Mouse (Mus musculus) intestine, embryonic 15.5 days (tissue): ENCODE results near the gene Nusap1. TPM values are rescaled to one million over a fixed set of nuclear protein-coding genes. Genes with fewer than 3 reads are reported as not detected.
"Not testable (repeated sequence)": the region's sequence is repeated elsewhere in the genome, so short reads cannot be mapped to it uniquely, and the experiment has no call there.

Experiments used
- ATAC-seq: fragments of 200-750 bp; cut with Nextera tagmentation; 2 replicates; pipeline ENCODE4 v1.8.0; 2017; ENCODE audit warnings: moderate TSS enrichment, moderate library complexity
- H3K27ac ChIP-seq: fragments of 300-500 bp; sonication (generic); 2 replicates; pipeline ENCODE4 v1.5.1; 2015; ENCODE audit warnings: mild to moderate bottlenecking, inconsistent platforms
- H3K27me3 ChIP-seq: fragments of 300-500 bp; sonication (generic); replicated peaks from 2 replicates; pipeline ENCODE4 v1.6.1; 2015; ENCODE audit warnings: inconsistent platforms
- H3K36me3 ChIP-seq: fragments of 300-500 bp; sonication (generic); 2 replicates; pipeline ENCODE4 v1.6.1; 2015; ENCODE audit warnings: inconsistent platforms
- H3K4me1 ChIP-seq: fragments of 300-500 bp; sonication (generic); replicated peaks from 2 replicates; pipeline ENCODE4 v1.6.1; 2015; ENCODE audit warnings: inconsistent platforms
- H3K4me2 ChIP-seq: fragments of 300-500 bp; sonication (generic); replicated peaks from 2 replicates; pipeline ENCODE4 v1.6.1; 2015; ENCODE audit warnings: mild to moderate bottlenecking, inconsistent platforms
- H3K4me3 ChIP-seq: fragments of 300-500 bp; sonication (generic); replicated peaks from 2 replicates; pipeline ENCODE4 v1.5.1; 2015; ENCODE audit warnings: inconsistent platforms
- H3K9ac ChIP-seq: fragments of 300-500 bp; sonication (generic); 2 replicates; pipeline ENCODE4 v1.6.1; 2015; ENCODE audit warnings: inconsistent platforms
- H3K9me3 ChIP-seq: fragments of 300-500 bp; sonication (generic); 2 replicates; pipeline ENCODE4 v1.6.1; 2016; ENCODE audit warnings: inconsistent platforms
- WGBS: fragments of 180-500 bp; shearing (Covaris S2); methylation state at CpG from one replicate; pipeline ENCODE4 v1.1.7; 2015; 5-methylcytosine and 5-hydroxymethylcytosine counted together
- polyA plus RNA-seq: library from polyadenylated mRNA; unstranded; fragments of >200 nt; fragmentation: Nextera tagmentation; extraction: Ambion mirVana; gene quantifications from 2 replicates; pipeline ENCODE4 v1.2.1, GENCODE M21; 2015

Nusap1 gene
- polyA plus RNA-seq, 1 experiment from 2014 or later: 65.4 TPM

DNA sequence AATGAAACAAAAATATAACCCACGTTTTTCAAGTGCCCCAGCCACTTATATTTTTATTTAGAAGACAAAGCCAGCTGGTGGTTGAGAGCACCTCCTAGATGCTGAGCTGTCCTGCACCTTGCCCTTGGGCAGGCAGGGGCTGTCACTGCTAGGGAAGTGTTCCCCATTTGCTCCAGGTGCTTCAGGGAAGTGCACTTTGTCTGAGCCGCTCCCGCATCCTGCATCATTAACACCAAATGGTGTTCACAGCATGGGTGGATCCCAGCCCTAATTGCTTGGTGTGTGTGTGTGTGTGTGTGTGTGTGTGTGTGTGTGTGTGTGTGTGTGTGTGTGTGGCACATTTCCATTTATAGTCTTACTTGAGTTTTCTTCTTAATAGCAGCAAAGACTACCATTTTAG lies 16.5 kb upstream of the Nusap1 start:
- not testable (repeated sequence) for H3K9me3 ChIP-seq, H3K4me1 ChIP-seq, H3K27ac ChIP-seq, H3K4me2 ChIP-seq, H3K4me3 ChIP-seq, H3K27me3 ChIP-seq, H3K9ac ChIP-seq
- ATAC-seq: 0 out of 2 replicates have a peak, but pooled peaks have one; percentile 45
- peaks cover 15% of the 10 kb centered on the region for H3K36me3 ChIP-seq
- 67% methylated on average over 3 of the region's 3 CpGs for WGBS

DNA sequence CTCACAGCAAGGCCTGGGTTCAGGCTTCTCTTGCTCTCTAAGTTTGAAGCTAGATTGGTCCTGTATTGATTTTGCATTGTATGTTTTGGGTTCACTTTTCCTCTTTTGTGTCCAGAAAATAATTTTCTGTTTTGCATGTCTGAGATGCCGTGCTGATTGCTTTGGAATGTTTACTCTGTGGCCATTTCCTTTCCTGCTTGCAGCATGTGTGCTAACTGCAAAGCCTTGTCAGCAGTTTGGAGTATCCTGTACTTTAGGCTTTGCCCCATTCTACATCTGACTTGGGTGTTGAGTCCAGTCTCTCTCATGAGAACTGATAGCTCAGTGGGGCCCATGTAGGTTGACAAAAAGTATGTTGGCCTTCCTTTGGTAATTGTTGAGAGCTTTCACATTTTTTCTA lies 15.6 kb upstream of the Nusap1 start:
- no peak overlapping the region for H3K4me3 ChIP-seq
- 52% methylated on average over 1 of the region's 1 CpGs for whole genome bisulfite sequencing
- no peak for ATAC-seq
- H3K4me2 ChIP-seq: no peak overlapping the region
- no peak overlapping the region for H3K9ac ChIP-seq
- no peaks in the 10 kb centered on the region for H3K4me1 ChIP-seq
- H3K9me3 ChIP-seq: no peaks in the 10 kb centered on the region
- H3K36me3 ChIP-seq: peaks cover 13% of the 10 kb centered on the region
- no peak overlapping the region for H3K27ac ChIP-seq
- no peaks in the 10 kb centered on the region for H3K27me3 ChIP-seq

- Histone ChIP-seq H3K27me3 (no peaks in the 10 kb centered on the region), H3K4me2 (no peak overlapping the region), H3K9me3 (no peaks in the 10 kb centered on the region), H3K36me3 (peaks cover 14% of the 10 kb centered on the region), H3K27ac (no peak overlapping the region), H3K4me3 (no peak overlapping the region), H3K4me1 (no peaks in the 10 kb centered on the region), H3K9ac (no peak overlapping the region)
- ATAC-seq: no peak
- WGBS: 60% methylated on average over 2 of the region's 2 CpGs
Measured at GRCm38 (mm10) chr2:119603909-119604308, 14.2 kb upstream of the Nusap1 start.

DNA sequence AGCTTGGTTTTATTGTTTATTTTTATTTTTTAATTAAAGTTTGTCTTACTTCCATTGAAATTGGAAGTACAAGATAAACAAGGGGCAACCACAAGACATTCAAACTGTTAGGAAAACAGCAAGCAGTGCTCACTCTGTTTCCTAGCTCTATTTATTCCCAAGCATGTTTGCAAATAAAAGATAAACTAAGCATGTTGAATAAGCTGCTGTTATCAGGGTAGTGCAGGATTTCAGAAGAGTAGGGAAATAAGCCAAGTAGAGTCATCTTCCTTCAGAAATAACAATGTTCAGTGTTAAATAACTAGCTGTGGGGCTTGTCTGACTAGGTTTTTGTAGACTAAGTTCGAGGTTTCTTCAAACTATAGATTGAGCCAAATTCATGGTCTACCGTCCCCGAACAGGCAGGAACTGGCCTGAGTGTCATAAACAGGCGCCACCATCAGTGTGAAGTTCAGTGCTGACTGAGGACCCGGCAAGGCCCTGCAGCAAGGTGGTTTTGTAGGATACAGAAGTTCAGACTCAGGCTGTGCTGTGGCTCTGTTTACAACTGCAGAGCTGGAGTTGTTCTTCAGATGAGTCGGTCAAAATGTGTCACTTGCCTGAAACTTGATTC lies 12.6 kb upstream of the Nusap1 start:
- peaks cover 13% of the 10 kb centered on the region; the same call in 1 of the 2 replicates for H3K36me3 ChIP-seq
- H3K9me3 ChIP-seq: no peaks in the 10 kb centered on the region
- WGBS: 85% methylated on average over 6 of the region's 6 CpGs
- H3K4me2 ChIP-seq: no peak overlapping the region
- H3K4me1 ChIP-seq: no peaks in the 10 kb centered on the region
- H3K4me3 ChIP-seq: no peak overlapping the region
- H3K9ac ChIP-seq: no peak overlapping the region
- ATAC-seq: no peak
- H3K27ac ChIP-seq: no peak overlapping the region
- no peaks in the 10 kb centered on the region for H3K27me3 ChIP-seq

GRCm38 (mm10) chr2:119607023-119607422 lies 11.1 kb upstream of the Nusap1 start:
- Histone ChIP-seq H3K4me3 (no peak overlapping the region), H3K27ac (no peak overlapping the region), H3K4me2 (no peak overlapping the region), H3K9me3 (no peaks in the 10 kb centered on the region), H3K27me3 (no peaks in the 10 kb centered on the region), H3K36me3 (peaks cover 13% of the 10 kb centered on the region; the same call in 1 of the 2 replicates), H3K4me1 (no peaks in the 10 kb centered on the region), H3K9ac (no peak overlapping the region)
- 86% methylated on average over 4 of the region's 4 CpGs for WGBS
- no peak for ATAC-seq

DNA sequence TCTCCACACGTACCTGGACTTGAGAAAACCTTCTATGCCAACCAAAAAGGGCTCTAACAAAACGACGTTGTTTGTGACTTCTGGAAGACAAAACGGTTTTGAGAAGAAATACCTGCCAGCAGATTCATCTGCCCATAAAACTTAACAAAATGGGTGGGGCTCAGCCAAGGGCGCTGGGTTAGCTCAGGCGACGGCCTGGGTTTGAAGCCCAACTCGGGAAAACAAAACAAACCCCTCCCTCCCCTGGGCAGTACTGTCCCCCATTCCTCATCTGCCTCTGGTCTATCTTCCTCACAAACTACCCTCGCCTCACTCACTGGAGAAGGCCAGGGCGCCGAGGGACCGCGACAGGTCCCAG lies 278 bp upstream of the Nusap1 start:
- H3K27me3 ChIP-seq: no peaks in the 10 kb centered on the region
- H3K9me3 ChIP-seq: no peaks in the 10 kb centered on the region
- WGBS: 0% methylated on average over 13 of the region's 13 CpGs
- peaks cover 11% of the 10 kb centered on the region for H3K4me1 ChIP-seq
- H3K4me3 ChIP-seq: peak overlapping the region; percentile 77
- peak overlapping the region; percentile 45; the same call in 1 of the 2 replicates for H3K27ac ChIP-seq
- peak overlapping the region; percentile 69 for H3K9ac ChIP-seq
- peak; percentile 76; the same call in 1 of the 2 replicates for ATAC-seq
- no peaks in the 10 kb centered on the region for H3K36me3 ChIP-seq
- peak overlapping the region; percentile 81 for H3K4me2 ChIP-seq

- 0 out of 2 replicates have a peak overlapping the region, but pooled peaks have one; percentile 34 for H3K27ac ChIP-seq
- not testable (repeated sequence) for H3K36me3 ChIP-seq, ATAC-seq, H3K27me3 ChIP-seq, H3K9me3 ChIP-seq
- H3K4me1 ChIP-seq: peaks cover 11% of the 10 kb centered on the region
- H3K4me3 ChIP-seq: peak overlapping the region; percentile 77
- peak overlapping the region; percentile 56 for H3K9ac ChIP-seq
- H3K4me2 ChIP-seq: peak overlapping the region; percentile 71
- WGBS: 6% methylated on average over 6 of the region's 6 CpGs
Measured at GRCm38 (mm10) chr2:119619002-119619401, 904 bp downstream of the Nusap1 start.

DNA sequence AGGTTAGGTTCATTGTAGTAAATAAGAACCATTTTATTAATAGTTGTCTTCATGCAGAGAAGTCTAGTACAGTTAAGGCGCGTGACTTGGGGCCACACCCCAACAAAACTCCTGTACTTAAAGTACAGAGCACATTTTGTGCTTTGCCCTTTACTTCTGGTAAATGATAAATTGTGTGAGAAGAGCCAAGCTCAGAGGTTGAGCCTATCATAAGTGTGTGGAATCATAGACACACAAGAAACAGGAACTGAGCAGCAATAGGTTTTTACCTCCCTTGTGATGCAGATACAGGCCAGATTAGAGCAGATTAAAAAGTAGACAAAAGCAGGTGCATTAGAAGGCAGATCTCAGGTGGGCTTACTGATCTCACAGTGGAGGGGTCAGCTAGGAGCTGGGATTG lies 3.2 kb downstream of the Nusap1 start:
- H3K4me3 ChIP-seq: no peak overlapping the region
- H3K4me2 ChIP-seq: peak overlapping the region; percentile 32; the same call in 1 of the 2 replicates
- no peak for ATAC-seq
- no peak overlapping the region for H3K9ac ChIP-seq
- no peak overlapping the region for H3K27ac ChIP-seq
- H3K4me1 ChIP-seq: peaks cover 11% of the 10 kb centered on the region
- WGBS: 87% methylated on average over 2 of the region's 2 CpGs
- 0 out of 2 replicates have a peak, but pooled peaks cover 3% of the 10 kb centered on the region for H3K36me3 ChIP-seq
- H3K27me3 ChIP-seq: no peaks in the 10 kb centered on the region
- H3K9me3 ChIP-seq: no peaks in the 10 kb centered on the region

- no peaks in the 10 kb centered on the region for H3K9me3 ChIP-seq
- no peaks in the 10 kb centered on the region for H3K27me3 ChIP-seq
- H3K27ac ChIP-seq: no peak overlapping the region
- H3K4me3 ChIP-seq: no peak overlapping the region
- H3K36me3 ChIP-seq: peaks cover 36% of the 10 kb centered on the region
- 90% methylated on average over 1 of the region's 1 CpGs for WGBS
- ATAC-seq: no peak
- H3K4me1 ChIP-seq: no peaks in the 10 kb centered on the region
- H3K4me2 ChIP-seq: no peak overlapping the region
- no peak overlapping the region for H3K9ac ChIP-seq
Measured at GRCm38 (mm10) chr2:119636781-119637180, 18.7 kb downstream of the Nusap1 start.

DNA sequence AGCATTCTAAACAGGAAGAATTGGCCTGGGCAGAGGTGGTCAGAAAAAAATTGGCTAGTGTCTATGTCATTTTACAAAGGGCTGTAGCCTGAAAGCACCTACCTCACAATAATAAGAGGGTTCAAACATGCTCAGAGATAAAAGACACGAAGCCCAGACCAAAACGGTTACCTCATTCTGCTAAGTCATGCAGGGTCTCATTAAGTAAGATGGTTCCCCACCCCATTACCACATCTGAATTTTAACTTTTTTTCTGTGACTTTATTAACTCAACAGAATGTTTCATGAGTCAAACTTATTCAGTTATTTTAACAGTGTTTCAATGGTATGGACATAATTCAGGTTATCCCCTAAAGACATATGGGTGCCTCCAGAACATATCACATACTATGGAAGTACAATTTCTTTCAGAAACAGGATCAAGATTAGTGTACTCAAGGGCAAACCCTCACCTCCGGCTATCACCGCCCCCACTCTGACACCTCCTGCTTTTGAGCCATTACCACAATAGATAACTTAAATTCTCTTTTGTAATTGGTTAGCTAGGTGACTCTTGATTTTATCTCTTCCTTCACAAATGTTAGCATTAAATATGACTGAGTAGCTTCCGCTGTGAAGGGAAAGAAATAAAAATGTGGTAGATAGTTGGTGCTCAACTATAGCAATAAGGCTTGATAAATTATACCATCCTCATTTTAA lies 23.3 kb downstream of the Nusap1 start:
- no peak overlapping the region for H3K27ac ChIP-seq
- H3K4me1 ChIP-seq: no peaks in the 10 kb centered on the region
- no peak overlapping the region for H3K9ac ChIP-seq
- H3K27me3 ChIP-seq: no peaks in the 10 kb centered on the region
- H3K4me3 ChIP-seq: no peak overlapping the region
- ATAC-seq: no peak
- WGBS: 96% methylated on average over 5 of the region's 5 CpGs
- H3K9me3 ChIP-seq: no peaks in the 10 kb centered on the region
- H3K36me3 ChIP-seq: peaks cover 54% of the 10 kb centered on the region
- H3K4me2 ChIP-seq: no peak overlapping the region

GRCm38 (mm10) chr2:119644254-119644653 lies 26.2 kb downstream of the Nusap1 start:
- Histone ChIP-seq H3K4me1 (no peaks in the 10 kb centered on the region), H3K9ac (no peak overlapping the region), H3K27ac (no peak overlapping the region), H3K4me3 (no peak overlapping the region), H3K27me3 (no peaks in the 10 kb centered on the region), H3K4me2 (no peak overlapping the region), H3K9me3 (no peaks in the 10 kb centered on the region), H3K36me3 (peaks cover 56% of the 10 kb centered on the region)
- WGBS: 90% methylated on average over 5 of the region's 5 CpGs
- no peak for ATAC-seq

DNA sequence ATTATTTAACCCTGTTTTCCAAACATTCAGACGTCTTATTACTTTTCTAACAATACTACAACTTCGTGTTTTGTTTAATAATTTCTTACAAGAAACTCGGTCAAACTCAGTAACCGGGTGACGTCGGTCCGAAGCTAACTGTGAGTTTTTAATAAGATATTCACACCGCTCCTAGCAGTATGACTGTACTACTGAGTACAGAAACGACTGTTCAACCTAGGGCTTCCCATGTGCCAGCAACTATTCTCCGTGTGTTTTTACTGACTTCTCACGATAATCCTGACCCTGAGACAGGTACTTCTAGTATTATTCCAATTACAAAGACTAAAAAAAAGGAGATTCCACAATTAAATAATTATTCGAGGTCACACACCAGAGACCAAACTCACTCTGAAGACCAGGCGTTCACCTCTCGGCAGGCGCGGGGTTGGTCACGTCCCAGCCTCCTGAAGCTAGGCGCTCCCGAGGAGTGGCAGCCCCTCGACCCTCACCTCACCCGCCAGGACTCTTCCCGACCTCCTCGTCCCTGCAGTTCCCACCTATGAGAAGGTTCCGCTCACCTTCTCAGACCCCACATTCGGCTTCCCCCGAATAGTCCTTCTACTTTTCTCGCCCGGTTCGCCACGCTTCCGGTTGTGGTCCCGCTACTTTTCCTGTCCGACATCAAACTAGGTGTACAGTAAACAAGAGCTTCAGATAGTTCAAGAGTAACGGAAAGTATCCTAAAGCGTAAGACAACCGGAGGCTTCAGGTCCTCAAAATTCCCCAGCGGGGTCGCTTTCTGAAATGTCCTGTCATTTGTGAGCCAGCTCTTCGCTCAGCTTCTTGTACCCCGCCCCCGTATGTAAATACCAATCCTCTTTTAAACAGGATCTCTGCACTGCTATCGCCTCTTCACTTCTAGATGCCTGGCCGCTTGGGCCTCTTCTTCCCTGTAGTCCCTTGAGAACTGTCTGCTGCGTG lies 44.4 kb downstream of the Nusap1 start, which contains the start of gene Ndufaf1:
Gene Ndufaf1 (minus strand): TSS at position 608 of the 963 bp plus-strand sequence.
- peak within 1 kb of the TSS; percentile 70 for H3K4me2 ChIP-seq
- 1% methylated on average over 44 of the region's 44 CpGs for WGBS
- no peak within 1 kb of the TSS for H3K27ac ChIP-seq
- H3K27me3 ChIP-seq: no peaks in the 10 kb centered on the region
- no peaks in the 10 kb centered on the region for H3K9me3 ChIP-seq
- ATAC-seq: peak; percentile 92
- peak within 1 kb of the TSS; percentile 88 for H3K9ac ChIP-seq
- peaks cover 7% of the 10 kb centered on the region; the same call in 1 of the 2 replicates for H3K4me1 ChIP-seq
- H3K36me3 ChIP-seq: peaks cover 11% of the 10 kb centered on the region; the same call in 1 of the 2 replicates
- H3K4me3 ChIP-seq: peak within 1 kb of the TSS; percentile 80
